Mouse (Mus musculus): ENCODE measurements around the gene Fam83g.

Gene Fam83g

DNA sequence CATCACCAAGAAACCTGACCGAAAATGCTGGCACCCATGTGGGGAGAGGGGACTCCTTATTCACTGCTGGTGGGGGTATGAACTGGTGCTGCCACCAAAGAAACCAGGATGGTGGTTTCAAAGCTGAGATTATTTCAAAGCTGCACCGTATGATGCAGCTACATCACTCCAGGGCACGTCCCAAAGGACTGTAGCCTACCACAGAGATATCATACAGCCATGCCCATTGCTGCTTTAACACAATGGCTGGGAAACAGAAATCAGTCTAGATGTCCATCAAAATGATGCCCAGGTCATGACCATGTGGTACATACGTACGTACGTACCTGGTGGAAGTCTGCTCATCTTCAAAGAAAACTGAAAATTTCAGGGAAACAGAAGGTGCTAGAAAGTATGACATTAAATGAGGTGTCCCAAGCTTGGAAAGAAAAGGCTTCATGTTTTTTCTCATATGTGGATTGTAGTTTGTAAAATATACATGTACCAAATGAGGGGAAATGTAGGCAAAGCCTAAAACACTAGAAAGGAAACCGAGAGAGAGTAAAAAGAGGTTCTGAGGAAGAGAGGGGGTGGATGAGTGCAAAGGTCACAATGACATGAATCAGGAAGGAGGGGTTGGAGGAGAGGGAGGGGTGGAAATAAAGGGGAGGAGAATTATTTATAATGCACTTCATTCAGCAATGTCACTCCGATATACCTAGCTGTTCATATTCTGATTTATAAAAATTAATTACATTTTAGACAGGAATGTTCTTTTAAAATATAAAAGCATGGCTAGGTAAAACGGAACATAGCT, 33.2 kb upstream of the Fam83g start:
- in situ Hi-C loops (cut with MboI, MseI) = no loop called here

DNA sequence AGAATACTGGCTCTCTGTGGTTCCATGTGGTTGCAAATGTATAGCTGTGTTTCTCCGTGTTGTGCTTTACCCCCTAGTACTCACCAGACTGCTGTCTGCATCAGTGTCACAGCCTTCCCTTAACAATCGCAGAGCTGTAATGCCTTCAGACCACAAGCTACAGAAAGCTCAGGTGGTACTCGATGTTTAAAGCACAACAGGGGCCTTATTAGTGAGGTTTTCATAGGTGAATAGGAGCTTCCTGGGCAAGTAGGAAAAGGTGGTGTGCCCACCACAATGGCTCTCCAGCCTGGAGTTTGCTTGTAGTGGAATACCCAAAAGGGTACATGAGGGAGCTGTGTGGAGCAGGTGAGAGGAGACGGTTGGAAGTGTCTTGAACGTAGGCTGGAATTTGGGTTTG, 31.7 kb upstream of the Fam83g start:
- in situ Hi-C loops (cut with MboI, MseI) = no loop called here

DNA sequence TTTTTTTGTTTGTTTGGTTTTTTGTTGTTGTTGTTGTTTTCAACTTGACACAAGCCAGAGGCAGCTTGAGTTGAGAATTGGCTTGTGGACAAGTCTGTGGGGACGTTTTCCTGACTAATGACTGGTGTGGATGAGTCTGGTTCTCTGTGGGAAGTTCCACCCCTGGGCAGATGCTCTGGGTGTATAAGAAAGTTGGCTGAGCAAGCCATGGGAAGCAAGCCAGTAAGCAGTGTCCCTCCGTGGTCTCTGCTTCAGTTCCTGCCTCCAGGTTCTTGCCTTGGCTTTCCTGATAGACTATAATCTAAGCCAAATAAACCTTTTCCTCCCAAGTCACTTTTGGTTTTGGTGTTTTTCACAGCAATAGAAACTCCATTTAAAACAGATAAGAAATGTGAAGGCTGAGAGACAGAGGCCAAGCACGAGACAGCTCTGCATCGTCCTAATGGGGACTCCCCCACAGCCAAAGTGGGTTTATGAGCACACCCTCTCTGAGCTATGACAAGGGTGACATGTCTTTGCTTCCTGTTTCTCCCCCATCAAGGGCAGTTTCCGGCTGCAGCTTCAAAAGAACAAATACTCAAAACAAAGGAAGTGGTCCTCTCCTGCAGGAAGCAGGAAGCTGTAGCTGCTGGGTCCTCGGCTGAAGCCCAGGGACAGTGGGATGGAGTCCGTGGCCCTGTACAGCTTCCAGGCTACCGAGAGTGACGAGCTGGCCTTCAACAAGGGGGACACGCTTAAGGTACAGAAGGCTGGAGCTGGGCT, 31.0 kb upstream of the Fam83g start, which contains the start of gene Grap:
Gene Grap (plus strand): TSS at position 580 of the 762 bp plus-strand sequence.
- in situ Hi-C loops (cut with MboI, MseI) = no loop called here

DNA sequence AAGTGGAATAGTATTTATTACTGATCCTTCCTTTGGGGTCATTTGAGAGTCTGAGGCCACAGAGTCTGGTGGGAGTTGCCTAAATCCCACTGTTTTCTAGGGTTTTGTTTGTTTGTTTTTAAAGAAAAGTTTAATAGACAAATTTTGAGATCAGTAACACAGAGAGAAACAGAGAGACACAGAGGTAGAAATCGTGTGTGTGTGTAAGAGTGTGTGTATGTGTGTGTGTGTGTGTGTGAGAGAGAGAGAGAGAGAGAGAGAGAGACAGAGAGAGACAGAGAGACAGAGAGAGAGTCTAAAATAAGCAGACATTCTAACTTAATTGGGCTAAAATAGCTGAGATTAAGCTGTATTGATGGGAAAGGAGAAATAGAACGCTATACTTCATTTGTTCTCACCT, 30.3 kb upstream of the Fam83g start:
- in situ Hi-C loops (cut with MboI, MseI) = no loop called here

DNA sequence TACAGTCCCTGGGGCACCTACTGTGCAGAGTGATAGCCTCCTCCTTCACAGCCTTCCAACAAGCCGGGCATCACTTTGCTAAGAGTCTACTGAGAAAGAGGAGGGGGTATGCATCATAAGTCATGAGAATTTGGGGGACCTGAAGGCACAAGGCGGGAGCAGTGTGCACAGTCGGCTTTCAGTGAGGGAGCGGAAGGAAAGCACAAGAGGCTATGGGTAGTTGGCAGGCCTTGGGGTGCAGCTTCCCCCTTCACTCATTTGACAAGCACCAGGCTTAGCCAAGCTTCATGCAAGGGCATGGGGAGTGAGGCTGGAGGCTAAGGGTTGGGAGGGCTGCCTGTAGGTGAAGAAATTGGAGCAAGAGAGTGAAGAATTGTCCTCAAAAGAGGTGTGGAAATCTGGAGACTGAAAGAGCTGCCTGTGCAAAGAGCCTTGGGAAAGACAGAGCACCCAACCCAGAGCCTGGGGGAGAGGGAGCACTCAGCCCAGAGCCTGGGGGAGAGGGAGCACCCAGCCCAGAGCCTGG, 29.0 kb upstream of the Fam83g start:
- in situ Hi-C loops (cut with MboI, MseI) = no loop called here

DNA sequence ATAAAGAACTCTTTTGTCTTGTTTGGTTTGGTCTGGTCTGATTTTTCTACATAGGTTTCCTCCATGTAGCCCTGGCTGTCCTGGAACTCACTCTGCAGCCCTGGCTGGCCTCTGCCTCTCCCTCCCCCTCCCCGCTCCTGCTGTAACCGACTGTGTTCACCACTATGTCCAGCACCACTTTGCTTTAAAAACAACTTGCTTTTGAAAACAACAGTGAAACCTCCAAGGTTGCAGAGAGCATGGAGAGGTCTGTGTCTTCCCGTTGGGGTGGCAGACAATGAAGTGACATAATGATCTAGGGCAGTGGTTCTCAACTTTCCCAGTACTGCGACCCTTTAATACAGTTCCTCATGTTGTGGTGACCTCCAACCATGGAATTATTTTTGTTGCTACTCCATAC, 28.2 kb upstream of the Fam83g start:
- in situ Hi-C loops (cut with MboI, MseI) = no loop called here

DNA sequence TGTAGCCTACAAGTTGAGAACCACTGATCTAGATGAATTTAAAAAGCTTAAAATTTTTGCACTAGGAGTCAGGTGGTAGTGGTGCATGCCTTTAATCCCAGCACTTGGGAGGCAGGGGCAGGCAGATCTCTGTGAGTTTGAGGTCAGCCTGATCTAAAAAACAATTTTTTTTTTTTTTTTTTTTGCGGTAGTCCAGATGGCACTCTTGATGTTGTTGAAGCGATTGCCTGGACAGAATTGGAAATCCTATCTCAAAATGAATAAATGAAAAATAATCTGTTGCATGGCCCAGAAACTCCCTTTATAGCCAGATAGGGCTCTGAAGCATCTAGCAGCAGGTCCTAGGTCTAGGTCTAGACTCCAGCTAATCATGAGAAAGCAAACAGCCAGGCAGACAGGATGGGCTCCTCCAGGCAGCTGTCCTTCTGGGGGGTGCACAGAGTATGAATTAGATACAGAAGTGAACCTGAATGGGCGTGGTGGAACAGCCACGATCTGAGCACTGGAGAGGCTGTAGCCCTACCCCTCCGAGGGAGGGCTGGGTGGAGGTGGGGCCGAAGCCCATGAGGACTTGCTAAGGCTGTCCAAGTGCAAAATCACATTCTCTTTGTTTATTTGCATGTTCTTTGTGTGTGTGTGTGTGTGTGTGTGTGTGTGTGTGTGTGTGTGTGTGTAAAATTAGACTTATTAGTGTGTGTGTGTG, 27.6 kb upstream of the Fam83g start:
- in situ Hi-C loops (cut with MboI, MseI) = no loop called here

DNA sequence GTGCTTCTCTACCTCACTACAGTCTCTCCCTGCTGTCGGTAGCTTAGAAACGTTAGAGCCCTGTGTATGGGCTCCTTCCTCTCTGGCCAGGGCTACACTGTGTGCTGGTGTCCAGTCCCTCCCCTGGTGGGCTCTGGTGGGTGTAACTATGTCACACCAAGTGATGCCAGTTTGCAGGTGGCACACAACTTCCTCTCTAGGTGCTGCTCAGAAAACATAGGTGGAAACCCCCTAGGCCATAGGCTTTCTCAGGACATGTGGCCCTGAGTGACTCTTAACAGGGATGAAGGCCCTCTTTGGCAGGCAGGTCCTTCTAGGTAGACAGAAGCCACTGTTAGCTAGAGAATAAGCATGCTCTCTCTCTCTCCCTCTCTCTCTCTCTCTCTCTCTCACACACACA, 26.5 kb upstream of the Fam83g start:
- in situ Hi-C loops (cut with MboI, MseI) = no loop called here

DNA sequence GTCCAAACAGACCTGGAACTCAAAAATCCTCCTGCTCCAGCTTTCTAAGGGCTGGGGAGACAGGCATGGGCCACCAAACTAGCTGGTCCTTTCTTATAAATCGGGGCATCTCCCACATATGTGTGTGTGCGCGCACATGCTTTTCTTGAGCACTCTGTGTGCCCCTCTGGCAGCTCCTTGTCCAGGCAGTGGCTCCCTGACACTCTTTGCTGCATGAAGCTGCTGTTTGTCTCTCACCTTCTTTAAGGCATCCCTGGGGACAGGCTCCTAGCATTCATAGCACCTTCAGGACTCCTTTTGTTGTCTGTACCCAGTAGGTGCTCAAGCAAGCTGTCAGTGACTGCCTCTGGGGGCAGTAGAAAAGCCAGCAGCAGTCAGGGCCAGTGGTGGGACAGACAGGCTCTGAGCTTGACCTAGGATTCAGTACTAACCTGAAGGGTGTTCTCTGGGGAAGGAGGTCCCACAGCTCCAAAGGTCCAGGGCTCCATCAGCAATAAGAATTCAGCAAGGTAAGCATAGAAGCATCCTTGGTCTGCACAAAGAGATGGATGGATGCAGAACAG, 25.4 kb upstream of the Fam83g start:
- in situ Hi-C loops (cut with MboI, MseI) = no loop called here

DNA sequence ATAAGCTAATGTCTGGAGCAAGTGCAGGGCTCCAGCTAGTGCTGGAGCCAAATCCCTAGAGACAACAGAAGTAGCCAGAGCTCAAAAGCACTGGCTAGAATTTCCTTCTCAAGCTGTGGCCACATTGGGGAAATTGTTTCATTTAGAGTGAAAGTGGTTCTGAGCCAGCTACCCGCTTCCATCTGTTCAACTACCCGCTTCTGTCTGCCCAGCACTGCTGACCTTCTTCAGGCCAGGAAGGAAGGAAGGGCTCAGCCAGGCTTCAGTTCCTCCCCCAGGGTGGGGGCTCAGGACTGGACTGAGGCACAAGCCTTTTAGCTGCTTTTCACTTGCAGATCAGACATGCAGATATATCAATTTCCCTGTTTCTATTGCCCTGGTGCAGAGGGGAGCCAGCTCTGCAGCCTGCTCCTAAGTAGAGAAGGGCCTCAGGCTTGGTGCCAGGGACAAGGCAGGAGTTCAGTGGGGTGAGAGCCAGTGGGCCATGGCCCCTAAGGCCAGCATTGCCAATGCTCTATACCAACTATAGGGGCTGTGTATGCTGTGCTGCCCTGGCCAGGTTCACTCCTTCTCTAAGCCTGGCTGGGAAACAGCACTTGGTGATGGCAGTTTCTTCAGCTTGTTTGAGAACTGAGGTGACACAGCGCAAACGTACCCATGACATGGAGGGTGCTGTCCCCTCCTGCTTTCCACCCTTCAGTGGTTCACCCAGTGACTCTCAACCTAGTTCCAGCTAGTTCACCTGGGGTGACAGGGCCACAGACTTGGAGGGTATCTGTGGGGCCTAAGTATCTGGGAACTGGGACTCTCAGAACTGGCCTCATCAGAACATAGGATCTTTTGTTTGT, 24.7 kb upstream of the Fam83g start:
- in situ Hi-C loops (cut with MboI, MseI) = no loop called here

DNA sequence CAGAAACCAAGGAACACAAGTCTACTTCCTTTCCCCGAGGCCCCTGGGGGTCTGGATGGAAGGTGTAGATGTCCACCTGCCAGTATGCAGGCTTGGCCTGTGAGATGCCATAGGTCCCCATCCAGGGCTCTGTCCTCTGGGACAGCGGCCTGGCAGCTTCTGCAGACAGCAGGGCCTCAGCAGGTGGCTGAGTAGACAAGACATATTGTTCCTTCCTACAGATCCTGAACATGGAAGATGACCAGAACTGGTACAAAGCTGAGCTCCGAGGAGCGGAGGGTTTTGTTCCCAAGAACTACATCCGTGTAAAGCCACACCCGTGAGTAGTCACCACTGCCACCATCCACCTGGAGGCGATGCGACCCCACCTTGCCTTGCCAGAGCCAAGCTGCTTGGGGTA, 23.9 kb upstream of the Fam83g start:
- in situ Hi-C loops (cut with MboI, MseI) = no loop called here

DNA sequence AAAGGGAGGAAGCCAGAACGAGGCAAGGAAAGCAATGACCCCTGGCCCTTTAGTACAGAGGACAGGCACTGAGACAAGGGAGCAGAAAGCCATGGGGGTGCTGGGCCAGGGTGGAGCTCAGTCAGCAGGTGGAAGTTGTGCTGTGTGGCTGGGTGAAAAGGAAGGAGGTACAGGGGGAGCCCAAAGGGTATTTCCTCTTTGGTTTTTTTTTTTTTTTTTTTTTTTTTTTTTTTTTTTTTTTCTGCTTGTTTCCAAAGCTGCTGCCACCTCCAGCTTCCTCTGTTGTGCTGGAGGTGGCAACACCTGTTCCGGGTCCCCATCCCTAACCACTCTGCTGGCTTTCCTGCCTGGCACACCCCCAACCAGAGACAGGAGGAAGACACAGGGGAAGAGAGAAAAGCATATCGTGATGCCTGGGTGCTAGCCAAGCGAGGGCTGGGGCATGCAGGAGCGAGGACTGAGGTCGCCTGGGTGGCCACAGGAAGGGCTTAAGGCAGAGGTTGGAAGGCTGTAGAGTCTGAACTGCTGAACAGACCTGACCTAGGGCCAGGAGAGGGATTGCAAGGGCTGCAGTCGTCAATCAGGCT, 23.0 kb upstream of the Fam83g start:
- in situ Hi-C loops (cut with MboI, MseI) = no loop called here

DNA sequence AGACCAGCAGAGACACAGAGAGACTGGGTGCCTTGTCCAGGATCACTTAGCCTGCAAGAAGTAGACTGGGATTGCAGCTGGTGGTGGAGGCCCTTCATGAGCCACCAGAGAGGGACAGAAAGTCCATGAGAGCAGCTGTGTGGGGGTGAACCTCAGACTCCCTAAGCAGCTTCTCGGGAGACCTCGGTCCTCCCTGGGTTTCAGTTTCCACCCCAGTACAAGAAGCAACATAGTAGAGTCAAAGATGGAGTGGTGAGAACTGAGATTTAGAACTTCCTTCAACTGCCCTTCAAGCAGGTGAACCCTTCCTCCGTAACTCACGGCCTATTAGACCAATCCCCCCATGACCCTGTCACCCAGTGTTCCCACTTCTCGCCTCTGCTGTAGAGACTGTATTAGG, 21.7 kb upstream of the Fam83g start:
- in situ Hi-C loops (cut with MboI, MseI) = no loop called here

DNA sequence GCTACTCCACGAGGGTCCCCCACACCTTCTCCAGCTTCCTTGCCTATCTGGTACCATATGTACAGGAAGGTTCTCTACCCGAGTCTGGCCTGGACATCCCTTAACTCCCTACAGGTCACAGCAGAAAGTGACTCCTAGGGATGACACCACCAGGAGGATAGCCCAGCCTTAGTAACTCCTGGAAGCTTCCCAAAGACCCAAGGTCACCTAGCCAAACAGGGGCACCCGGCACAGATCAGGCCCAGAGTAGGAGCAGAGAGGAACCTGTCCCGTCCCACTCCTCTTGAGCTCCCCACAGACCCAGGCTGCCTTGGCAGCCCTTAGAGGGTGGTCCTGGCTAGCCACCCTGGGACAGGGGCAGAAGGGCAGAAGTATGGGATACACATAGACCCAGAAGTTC, 18.5 kb upstream of the Fam83g start:
- in situ Hi-C loops (cut with MboI, MseI) = loop anchor here (5.0 kb wide), 1 partner anchor 52 kb away; no protein-coding TSS in a partner anchor

DNA sequence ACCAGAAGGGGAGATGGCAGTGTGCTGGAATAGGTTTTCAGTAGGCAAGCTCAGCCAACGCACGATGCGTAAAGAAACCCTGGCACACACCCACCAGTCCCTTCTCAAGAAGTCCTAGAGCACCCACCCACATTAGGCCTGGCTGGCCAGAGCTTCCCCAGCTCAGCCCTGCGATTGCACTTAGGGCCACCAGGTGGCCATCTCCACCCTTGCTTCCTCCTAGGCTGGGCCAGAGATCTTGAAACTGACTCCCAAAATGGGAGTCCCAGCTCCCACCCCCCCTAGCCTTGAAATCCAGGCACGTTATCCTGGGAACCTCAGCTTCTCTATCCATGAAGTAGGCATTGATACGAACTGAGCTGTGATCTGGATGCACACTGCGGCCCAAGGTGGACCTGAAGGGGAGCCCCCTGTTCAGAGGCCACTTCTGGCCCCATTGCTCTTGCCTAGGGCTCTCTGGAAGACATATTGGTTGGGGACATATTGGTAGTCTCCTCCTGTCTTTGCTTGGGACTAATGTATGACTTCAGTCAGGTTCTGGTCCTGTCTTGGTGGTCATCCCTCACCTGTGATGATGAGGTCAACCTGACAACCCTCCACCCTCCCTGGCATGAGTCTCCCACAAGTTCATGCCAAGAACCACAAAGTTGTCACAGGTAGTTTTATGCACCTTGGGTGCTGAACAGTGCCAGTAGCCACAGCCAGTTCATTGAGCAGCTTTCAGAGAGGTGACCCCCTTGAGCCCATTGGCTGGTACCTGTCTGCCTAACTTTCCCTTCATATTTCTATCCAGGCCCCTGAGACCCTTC, 17.7 kb upstream of the Fam83g start:
- in situ Hi-C loops (cut with MboI, MseI) = loop anchor here (5.0 kb wide), 1 partner anchor 51 kb away; no protein-coding TSS in a partner anchor

DNA sequence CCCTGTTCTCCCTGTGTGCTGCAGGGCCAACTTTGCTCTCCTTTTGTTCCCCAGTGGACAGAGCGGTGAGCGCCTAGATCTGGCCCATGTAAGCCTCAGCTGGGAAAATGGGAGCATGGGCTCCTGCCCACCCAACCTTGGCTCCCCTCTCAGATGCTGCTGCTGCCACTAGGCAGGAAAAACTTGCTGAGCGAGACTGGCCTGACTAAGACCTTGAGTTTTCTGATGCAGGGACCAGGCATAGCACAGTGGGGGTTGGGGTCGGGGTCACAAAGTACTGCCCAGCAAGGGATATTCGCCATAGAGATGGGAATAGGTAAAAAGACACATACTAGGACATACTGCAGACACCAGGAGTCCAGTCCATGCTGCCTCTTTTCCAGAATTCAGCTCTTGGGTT, 16.6 kb upstream of the Fam83g start:
- in situ Hi-C loops (cut with MboI, MseI) = loop anchor here (5.0 kb wide), 1 partner anchor 50 kb away; no protein-coding TSS in a partner anchor

DNA sequence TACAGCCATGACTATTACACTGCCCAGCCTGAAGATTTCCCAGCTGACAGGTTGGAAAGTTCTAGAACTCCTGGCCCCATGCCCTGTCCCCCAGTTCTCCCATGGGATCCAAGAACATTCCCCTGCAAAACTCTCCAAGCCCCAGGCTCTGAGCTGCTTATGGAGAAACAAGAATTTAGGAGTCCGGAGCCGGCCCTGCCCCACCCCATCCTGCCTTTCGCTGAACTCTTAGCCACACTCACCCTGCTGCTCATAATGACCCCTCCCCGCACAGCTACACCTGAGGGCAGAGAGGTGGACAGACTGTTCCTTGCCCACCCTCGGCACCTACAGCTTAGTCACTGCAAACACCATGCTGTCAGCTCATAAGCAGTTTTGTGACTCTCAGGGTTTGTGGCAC, 16.1 kb upstream of the Fam83g start:
- in situ Hi-C loops (cut with MboI, MseI) = loop anchor here (5.0 kb wide), 1 partner anchor 50 kb away; no protein-coding TSS in a partner anchor

DNA sequence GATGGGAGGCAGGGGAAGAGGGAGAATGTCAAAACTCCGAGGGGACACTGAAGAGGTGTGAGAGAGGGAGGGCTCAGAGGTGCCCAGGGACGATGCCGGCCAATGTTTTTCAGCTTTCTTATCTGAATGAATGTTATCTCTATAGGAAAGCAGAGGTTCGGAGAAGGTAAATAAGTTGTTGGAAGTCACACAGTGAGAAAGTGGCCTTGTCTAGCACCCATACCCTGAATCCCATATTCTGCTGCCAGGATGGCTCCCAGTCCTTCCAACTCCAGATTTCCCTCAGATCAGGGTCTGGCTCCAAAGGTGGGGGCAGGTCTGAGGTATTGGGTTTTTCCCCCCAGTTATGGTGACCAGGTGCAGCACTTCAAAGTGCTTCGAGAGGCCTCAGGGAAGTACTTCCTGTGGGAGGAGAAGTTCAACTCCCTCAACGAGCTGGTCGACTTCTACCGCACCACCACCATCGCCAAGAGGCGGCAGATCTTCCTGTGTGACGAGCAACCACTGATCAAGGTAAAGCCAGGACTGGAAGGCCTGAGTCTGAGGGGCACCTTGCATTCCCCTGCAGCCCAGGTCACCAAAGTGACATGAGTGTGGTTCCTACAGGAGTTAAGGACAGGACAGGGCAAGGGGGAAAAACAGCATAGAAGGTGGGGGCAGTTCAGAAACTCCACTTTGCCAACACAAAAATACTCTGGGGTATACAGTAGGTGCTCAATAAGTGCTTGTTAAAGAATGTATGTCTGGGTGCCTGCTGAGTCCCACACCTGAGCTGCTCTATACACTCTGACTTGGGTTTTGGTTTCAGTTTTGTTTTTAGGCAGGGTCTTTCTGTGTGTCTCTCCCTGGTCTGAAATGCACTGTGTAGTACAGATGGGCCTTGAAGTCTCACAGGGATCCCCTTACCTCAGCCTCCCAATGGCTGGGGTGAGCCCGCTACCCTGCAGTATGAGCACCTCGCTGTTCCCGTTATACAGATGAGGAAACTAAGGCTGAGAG, 14.1 kb upstream of the Fam83g start:
- in situ Hi-C loops (cut with MboI, MseI) = loop anchor here (5.0 kb wide), 1 partner anchor 48 kb away; no protein-coding TSS in a partner anchor

Measured in T-helper 17 cell (primary cell).